Mouse (Mus musculus): ENCODE measurements around the gene Pcyt2. TPM values are rescaled to one million over a fixed set of nuclear protein-coding genes. Genes with fewer than 3 reads are reported as not detected.

Gene Pcyt2
- polyA plus RNA-seq, 1 experiment from 2014 or later = 93.9 TPM

GRCm38 (mm10) chr11:120572417-120572751 lies 45.4 kb downstream of the Pcyt2 start:
- peak overlapping the region; percentile 77 for H3K9ac ChIP-seq (replicated peaks; ENCODE audit: low read depth)
- ATAC-seq = peak; percentile 16
- H3K27me3 ChIP-seq (replicated peaks; ENCODE audit: insufficient read depth, low read length) = no peaks in the 10 kb centered on the region
- no peak for TF ChIP-seq EP300 (IDR thresholded peaks at IDR 0.05)
- 0 out of 2 replicates have a peak, but pooled peaks have one; percentile 14 for TF ChIP-seq CTCF (IDR thresholded peaks at IDR 0.05)
- peak overlapping the region; percentile 96 for H3K27ac ChIP-seq (ENCODE audit: low read length)
- no peak for DNase-seq (ENCODE audit: low spot score)
- H3K9me3 ChIP-seq (ENCODE audit: low read length) = no peaks in the 10 kb centered on the region
- H3K36me3 ChIP-seq (ENCODE audit: insufficient read depth, low read length) = peaks cover 21% of the 10 kb centered on the region
- H3K4me3 ChIP-seq (ENCODE audit: low read depth, low read length) = peak overlapping the region; percentile 87
- 0% methylated on average over 19 of the region's 24 CpGs for WGBS
- peak overlapping the region; percentile 80 for H3K4me2 ChIP-seq (replicated peaks; ENCODE audit: low read depth, low read length)
- peaks cover 8% of the 10 kb centered on the region; the same call in 1 of the 2 replicates for H3K4me1 ChIP-seq (ENCODE audit: insufficient read depth, low read depth, low read length)

- no peak for TF ChIP-seq CTCF (IDR thresholded peaks at IDR 0.05)
- no peak for TF ChIP-seq EP300 (IDR thresholded peaks at IDR 0.05)
- Histone ChIP-seq H3K27ac (ENCODE audit: low read length) (peak overlapping the region; percentile 96), H3K4me3 (ENCODE audit: low read depth, low read length) (peak overlapping the region; percentile 87), H3K36me3 (ENCODE audit: insufficient read depth, low read length) (peaks cover 26% of the 10 kb centered on the region), H3K9me3 (ENCODE audit: low read length) (no peaks in the 10 kb centered on the region), H3K27me3 (replicated peaks; ENCODE audit: insufficient read depth, low read length) (no peaks in the 10 kb centered on the region), H3K4me2 (replicated peaks; ENCODE audit: low read depth, low read length) (peak overlapping the region; percentile 80), H3K9ac (replicated peaks; ENCODE audit: low read depth) (peak overlapping the region; percentile 77), H3K4me1 (ENCODE audit: insufficient read depth, low read depth, low read length) (peaks cover 8% of the 10 kb centered on the region; the same call in 1 of the 2 replicates)
- ATAC-seq (no peak), DNase-seq (ENCODE audit: low spot score) (peak; percentile 19)
- 4% methylated on average over 11 of the region's 11 CpGs for WGBS
These were observed 45.9 kb downstream of the Pcyt2 start for GRCm38 (mm10) chr11:120571754-120572416.

- no peaks in the 10 kb centered on the region for H3K27me3 ChIP-seq (replicated peaks; ENCODE audit: insufficient read depth, low read length)
- peak overlapping the region; percentile 80; the same call in 1 of the 2 replicates for H3K4me2 ChIP-seq (replicated peaks; ENCODE audit: low read depth, low read length)
- H3K27ac ChIP-seq (ENCODE audit: low read length) = 0 out of 2 replicates have a peak overlapping the region, but pooled peaks have one; percentile 0
- TF ChIP-seq CTCF (IDR thresholded peaks at IDR 0.05) (no peak), EP300 (IDR thresholded peaks at IDR 0.05) (no peak)
- whole genome bisulfite sequencing = 49% methylated on average over 3 of the region's 3 CpGs
- ATAC-seq = no peak
- peaks cover 8% of the 10 kb centered on the region; the same call in 1 of the 2 replicates for H3K4me1 ChIP-seq (ENCODE audit: insufficient read depth, low read depth, low read length)
- peak; percentile 31 for DNase-seq (ENCODE audit: low spot score)
- no peak overlapping the region for H3K9ac ChIP-seq (replicated peaks; ENCODE audit: low read depth)
- H3K4me3 ChIP-seq (ENCODE audit: low read depth, low read length) = peak overlapping the region; percentile 87; the same call in 1 of the 2 replicates
- peaks cover 31% of the 10 kb centered on the region for H3K36me3 ChIP-seq (ENCODE audit: insufficient read depth, low read length)
- no peaks in the 10 kb centered on the region for H3K9me3 ChIP-seq (ENCODE audit: low read length)
These were observed 46.6 kb downstream of the Pcyt2 start for GRCm38 (mm10) chr11:120571122-120571521.

DNA sequence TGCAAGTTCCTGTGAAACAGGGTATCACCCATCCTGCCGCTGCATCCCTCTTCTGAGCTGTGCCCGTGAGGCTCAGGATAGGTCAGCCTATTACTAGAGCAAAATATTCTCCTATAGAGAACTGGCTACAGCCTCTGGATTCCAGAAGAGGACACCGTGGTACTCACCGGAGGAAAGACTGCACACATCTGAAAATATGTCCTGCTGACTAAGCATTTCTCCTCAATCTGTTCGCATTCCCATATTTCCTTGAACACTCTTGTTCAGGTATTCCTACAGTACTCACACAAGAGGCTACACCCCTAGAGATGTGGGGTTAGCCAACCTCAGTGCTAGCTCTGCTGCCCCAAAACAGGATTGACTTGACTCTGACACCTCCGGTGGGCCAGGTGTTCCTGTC lies 49.4 kb downstream of the Pcyt2 start:
- H3K4me1 ChIP-seq (ENCODE audit: insufficient read depth, low read depth, low read length) = 0 out of 2 replicates have a peak, but pooled peaks cover 4% of the 10 kb centered on the region
- no peak for DNase-seq (ENCODE audit: low spot score)
- no peaks in the 10 kb centered on the region for H3K9me3 ChIP-seq (ENCODE audit: low read length)
- H3K27me3 ChIP-seq (replicated peaks; ENCODE audit: insufficient read depth, low read length) = no peaks in the 10 kb centered on the region
- ATAC-seq = no peak
- TF ChIP-seq CTCF (IDR thresholded peaks at IDR 0.05) (no peak), EP300 (IDR thresholded peaks at IDR 0.05) (no peak)
- WGBS = 86% methylated on average over 6 of the region's 6 CpGs
- H3K27ac ChIP-seq (ENCODE audit: low read length) = no peak overlapping the region
- peaks cover 52% of the 10 kb centered on the region for H3K36me3 ChIP-seq (ENCODE audit: insufficient read depth, low read length)
- no peak overlapping the region for H3K4me2 ChIP-seq (replicated peaks; ENCODE audit: low read depth, low read length)
- no peak overlapping the region for H3K4me3 ChIP-seq (ENCODE audit: low read depth, low read length)
- H3K9ac ChIP-seq (replicated peaks; ENCODE audit: low read depth) = no peak overlapping the region

- Histone ChIP-seq H3K4me3 (ENCODE audit: low read depth, low read length) (no peak overlapping the region), H3K4me1 (ENCODE audit: insufficient read depth, low read depth, low read length) (no peaks in the 10 kb centered on the region), H3K36me3 (ENCODE audit: insufficient read depth, low read length) (peaks cover 79% of the 10 kb centered on the region), H3K9ac (replicated peaks; ENCODE audit: low read depth) (no peak overlapping the region), H3K27me3 (replicated peaks; ENCODE audit: insufficient read depth, low read length) (no peaks in the 10 kb centered on the region), H3K27ac (ENCODE audit: low read length) (no peak overlapping the region), H3K9me3 (ENCODE audit: low read length) (no peaks in the 10 kb centered on the region), H3K4me2 (replicated peaks; ENCODE audit: low read depth, low read length) (no peak overlapping the region)
- DNase-seq (ENCODE audit: low spot score) (no peak), ATAC-seq (no peak)
- 88% methylated on average over 9 of the region's 9 CpGs for WGBS
- TF ChIP-seq CTCF (IDR thresholded peaks at IDR 0.05) (no peak), EP300 (IDR thresholded peaks at IDR 0.05) (no peak)
These were observed 52.6 kb downstream of the Pcyt2 start for GRCm38 (mm10) chr11:120565114-120565513.

GRCm38 (mm10) chr11:120562949-120563348 lies 54.8 kb downstream of the Pcyt2 start:
- TF ChIP-seq EP300 (IDR thresholded peaks at IDR 0.05) (no peak), CTCF (IDR thresholded peaks at IDR 0.05) (no peak)
- Histone ChIP-seq H3K9me3 (ENCODE audit: low read length) (no peaks in the 10 kb centered on the region), H3K4me1 (ENCODE audit: insufficient read depth, low read depth, low read length) (no peaks in the 10 kb centered on the region), H3K27ac (ENCODE audit: low read length) (no peak overlapping the region), H3K9ac (replicated peaks; ENCODE audit: low read depth) (no peak overlapping the region), H3K4me2 (replicated peaks; ENCODE audit: low read depth, low read length) (no peak overlapping the region), H3K4me3 (ENCODE audit: low read depth, low read length) (no peak overlapping the region), H3K27me3 (replicated peaks; ENCODE audit: insufficient read depth, low read length) (no peaks in the 10 kb centered on the region), H3K36me3 (ENCODE audit: insufficient read depth, low read length) (peaks cover 79% of the 10 kb centered on the region)
- DNase-seq (ENCODE audit: low spot score) (no peak), ATAC-seq (no peak)
- WGBS = 94% methylated on average over 13 of the region's 13 CpGs
